Mouse (Mus musculus) cerebellum, postnatal 36 days (tissue): ENCODE measurements around the gene Saysd1.
"Not testable (repeated sequence)": the region's sequence is repeated elsewhere in the genome, so short reads cannot be mapped to it uniquely, and the experiment has no call there.

Source experiments
- DNase-seq, 2 experiments: peaks; one replicate each; pipeline ENCODE4 v3.0.0; 2021 to 2022; ENCODE audit warnings: mixed read lengths in 2 of 2

Gene Saysd1

GRCm38 (mm10) chr14:20029606-20030005 is 108.7 kb downstream of the Saysd1 start:
- DNase-seq = no peak

- not testable (repeated sequence) for DNase-seq
These were observed 110.9 kb downstream of the Saysd1 start for GRCm38 (mm10) chr14:20027475-20027874.
